Mouse (Mus musculus) bone marrow macrophage, adult 2 months (primary cell): Measurements from ENCODE around the gene Cltb.

Source experiments
- CTCF ChIP-seq: IDR thresholded peaks from 2 replicates; pipeline ENCODE4 v1.5.1; 2012; ENCODE audit warnings: low read depth, mild to moderate bottlenecking, low read length, moderate library complexity
- POLR2A ChIP-seq: IDR thresholded peaks from 2 replicates; pipeline ENCODE4 v1.6.1; 2012; ENCODE audit warnings: mild to moderate bottlenecking, low read depth, low read length, borderline replicate concordance

DNA sequence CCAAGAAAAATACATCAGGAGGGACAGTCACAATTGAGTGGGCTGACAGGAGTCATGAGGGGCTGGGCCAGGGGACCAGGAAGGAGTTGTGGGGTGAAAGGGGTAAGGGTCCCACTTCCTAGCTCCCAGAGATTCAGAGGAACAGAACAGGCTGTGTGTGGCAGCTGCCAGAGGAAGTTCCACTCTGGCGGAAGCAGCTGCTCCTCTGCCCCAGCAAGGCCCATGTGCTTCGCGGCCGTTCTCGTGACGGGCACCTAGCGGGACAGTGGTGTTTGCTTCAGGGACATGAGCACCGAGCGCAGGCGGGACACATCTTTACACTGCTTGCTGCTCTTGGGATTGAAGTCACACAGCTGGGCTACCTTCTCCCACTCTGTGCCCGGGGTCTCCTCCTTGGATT, 17.5 kb downstream of the Cltb start:
- TF ChIP-seq POLR2A, result no peak
- no peak for TF ChIP-seq CTCF
